ENCODE assay signal across 26 mouse cellular contexts in genomic region chr11:59697572-59697971, GRCm38 (mm10). TPM values are rescaled to one million over a fixed set of nuclear protein-coding genes. Genes with fewer than 3 reads are reported as not detected.
A peak's percentile ranks its signal among the peaks of the same experiment; 100 is the strongest.
DNase-seq lines count a peak whose midpoint lies in the region; TF ChIP-seq lines count a peak whose summit lies in the region.
"Had no signal": no experiment of that assay in that cellular context is flagged by ENCODE, and none has a peak within 500 bp of the region (broad histone marks: within the 10 kb centered on the region; RNA-seq: fewer than 3 reads in every experiment).

No protein-coding gene starts in this region.

- peak overlapping the region; percentile 47; the same call in 1 of the 2 replicates for H3K27ac ChIP-seq in layer of hippocampus, adult 2 months
- H3K27ac ChIP-seq: embryonic facial prominence, embryonic 10.5 days; embryonic facial prominence, embryonic 13.5 days; forebrain, embryonic 12.5 days; forebrain, embryonic 15.5 days; gastrocnemius, adult 2 months; heart, adult 2 months; heart, embryonic 10.5 days; heart, embryonic 13.5 days; hindbrain, embryonic 12.5 days; hindbrain, embryonic 15.5 days had no signal

- intact Hi-C loops in left cerebral cortex, postnatal 4 days (cut with DNase I): no loop called here

- H3K4me3 ChIP-seq in layer of hippocampus, adult 2 months: no peak overlapping the region
- H3K4me3 ChIP-seq: embryonic facial prominence, embryonic 10.5 days; embryonic facial prominence, embryonic 13.5 days; erythroblast, embryonic 14.5 days; forebrain, embryonic 12.5 days; forebrain, embryonic 15.5 days; gastrocnemius, adult 2 months; heart, adult 2 months; heart, embryonic 10.5 days; heart, embryonic 13.5 days; hindbrain, embryonic 12.5 days; hindbrain, embryonic 15.5 days had no signal

- DNase-seq in layer of hippocampus, adult 2 months (ENCODE audit: low spot score in 2 of 2): no peak
- DNase-seq in layer of hippocampus, postnatal 10 days (ENCODE audit: low spot score in 2 of 2): no peak
- DNase-seq in left cerebral cortex, adult 18-20 months (ENCODE audit: low spot score in 2 of 2): peak; percentile 23 to 36
- no peak for DNase-seq in left cerebral cortex, postnatal 4 days
- peak; percentile 45 to 47 for DNase-seq in right cerebral cortex, adult 2 months (ENCODE audit: low spot score in 2 of 2)
- DNase-seq in right cerebral cortex, postnatal 25 days: no peak
- DNase-seq: adrenal gland, adult 2 months; adrenal gland, postnatal 14 days; cerebellum, adult 11-12 months; cerebellum, adult 8-10 months; cerebellum, postnatal 10 days; cerebellum, postnatal 36 days; embryo, embryonic 11 days; gastrocnemius, adult 2 months; gastrocnemius, postnatal 14 days; heart, adult 2 months; heart, postnatal 14 days had no signal

- TF ChIP-seq CTCF in layer of hippocampus, adult 2 months (conservative IDR thresholded peaks at IDR 0.05): no peak

RNA-seq across cellular contexts. Expression of gene Mprip, which starts 36.5 kb away (rescaled TPM):
- 100 to 1,000 TPM; 288 to 302 TPM for total RNA-seq in layer of hippocampus, adult 2 months (2021)
- total RNA-seq in layer of hippocampus, postnatal 10 days (2021): 100 to 1,000 TPM; 240 to 256 TPM
- total RNA-seq in left cerebral cortex, adult 18-20 months (2021): 100 to 1,000 TPM; 279 to 287 TPM
- 100 to 1,000 TPM; 270 to 281 TPM for total RNA-seq in left cerebral cortex, postnatal 4 days (2021)

Comparison
In these comparisons a context has a peak if more than half of its experiments do, and no peak if none do; other contexts are left out.
1. DNase-seq: peak in left cerebral cortex, adult 18-20 months (2 of 2) and right cerebral cortex, adult 2 months (2 of 2); none in layer of hippocampus, adult 2 months (0 of 2), layer of hippocampus, postnatal 10 days (0 of 2), left cerebral cortex, postnatal 4 days (single experiment) and right cerebral cortex, postnatal 25 days (single experiment).